Mouse (Mus musculus) urinary bladder, postnatal 36 days (tissue): ENCODE results near the gene Mup9.
"Not testable (repeated sequence)": the region's sequence is repeated elsewhere in the genome, so short reads cannot be mapped to it uniquely, and the experiment has no call there.

Experiments
- DNase-seq, 2 experiments: peaks; one replicate each; pipeline ENCODE4 v3.0.0; 2022; ENCODE audit warnings: low spot score in 2 of 2, mixed read lengths in 1 of 2

Gene Mup9

DNA sequence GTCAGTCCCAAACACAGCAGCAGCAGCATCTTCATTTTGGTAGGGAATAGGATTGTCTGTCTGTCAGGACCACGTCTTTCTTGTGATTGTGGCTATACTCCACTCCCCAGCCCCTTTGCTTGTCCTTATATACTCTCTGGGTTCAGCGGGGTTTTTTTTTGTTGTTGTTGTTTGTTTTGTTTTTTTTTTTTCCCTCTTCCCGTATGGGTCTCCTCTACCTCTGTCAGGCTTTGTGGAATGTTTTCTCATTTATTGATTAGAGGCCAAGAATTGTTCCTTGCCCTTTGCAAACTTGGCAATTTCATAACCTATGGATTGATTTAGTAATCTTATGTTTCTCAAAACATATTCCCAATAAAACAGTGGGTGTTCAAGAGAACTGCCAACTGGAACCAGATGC, at the start of gene Mup9:
Gene Mup9, minus strand, starts transcription at position 101 of the 400 bp plus-strand sequence.
- not testable (repeated sequence) for DNase-seq
